Mouse (Mus musculus): Measurements from ENCODE around the gene Ttbk1. TPM values are rescaled to one million over a fixed set of nuclear protein-coding genes. Genes with fewer than 3 reads are reported as not detected.

The Ttbk1 gene
- polyA plus RNA-seq, 1 experiment from 2014 or later: 6.6 TPM

Other genes with a start within 250 kb of the Ttbk1 start
- 76.1 and 91.8 TPM in 2 replicates for gene Polr1c, start 239.6 kb downstream of the Ttbk1 start, polyA plus RNA-seq (2016; fragmentation: Nextera tagmentation; extraction: Ambion mirVana)
- 77.2 and 83.8 TPM in 2 replicates for gene Yipf3, start 239.6 kb downstream of the Ttbk1 start, polyA plus RNA-seq (2016; fragmentation: Nextera tagmentation; extraction: Ambion mirVana)
- gene Lrrc73, start 234.1 kb downstream of the Ttbk1 start, polyA plus RNA-seq (2016; fragmentation: Nextera tagmentation; extraction: Ambion mirVana): 3.9 and 4.1 TPM in 2 replicates
- 50.0 and 54.1 TPM in 2 replicates for gene Tjap1, start 204.6 kb downstream of the Ttbk1 start, polyA plus RNA-seq (2016; fragmentation: Nextera tagmentation; extraction: Ambion mirVana)
- 2.9 and 3.1 TPM in 2 replicates for gene Dlk2, start 190.3 kb downstream of the Ttbk1 start, polyA plus RNA-seq (2016; fragmentation: Nextera tagmentation; extraction: Ambion mirVana)
- gene Abcc10, start 159.3 kb downstream of the Ttbk1 start, polyA plus RNA-seq (2016; fragmentation: Nextera tagmentation; extraction: Ambion mirVana): 9.7 and 10.8 TPM in 2 replicates
- 24.4 and 25.3 TPM in 2 replicates for gene Zfp318, start 103.9 kb downstream of the Ttbk1 start, polyA plus RNA-seq (2016; fragmentation: Nextera tagmentation; extraction: Ambion mirVana)
- 0.57 and 0.95 TPM in 2 replicates for gene Crip3, start 58.7 kb downstream of the Ttbk1 start, polyA plus RNA-seq (2016; fragmentation: Nextera tagmentation; extraction: Ambion mirVana)
- not detected in 2 replicates for gene Slc22a7, start 49.2 kb downstream of the Ttbk1 start, polyA plus RNA-seq (2016; fragmentation: Nextera tagmentation; extraction: Ambion mirVana)
- 35.3 and 35.5 TPM in 2 replicates for gene Dnph1, start 9.0 kb upstream of the Ttbk1 start, polyA plus RNA-seq (2016; fragmentation: Nextera tagmentation; extraction: Ambion mirVana)
- gene Cul9, start 58.7 kb upstream of the Ttbk1 start, polyA plus RNA-seq (2016; fragmentation: Nextera tagmentation; extraction: Ambion mirVana): 14.1 and 14.9 TPM in 2 replicates
- gene Srf, start 68.5 kb upstream of the Ttbk1 start, polyA plus RNA-seq (2016; fragmentation: Nextera tagmentation; extraction: Ambion mirVana): 5.9 and 8.1 TPM in 2 replicates
- gene Ptk7, start 141.8 kb upstream of the Ttbk1 start, polyA plus RNA-seq (2016; fragmentation: Nextera tagmentation; extraction: Ambion mirVana): 80.9 and 81.9 TPM in 2 replicates
- gene Klc4, start 158.3 kb upstream of the Ttbk1 start, polyA plus RNA-seq (2016; fragmentation: Nextera tagmentation; extraction: Ambion mirVana): 37.8 and 40.0 TPM in 2 replicates
- 79.7 and 88.2 TPM in 2 replicates for gene Mrpl2, start 158.6 kb upstream of the Ttbk1 start, polyA plus RNA-seq (2016; fragmentation: Nextera tagmentation; extraction: Ambion mirVana)
- 52.1 and 53.0 TPM in 2 replicates for gene Cul7, start 162.7 kb upstream of the Ttbk1 start, polyA plus RNA-seq (2016; fragmentation: Nextera tagmentation; extraction: Ambion mirVana)
- 54.2 and 61.8 TPM in 2 replicates for gene Rrp36, start 186.7 kb upstream of the Ttbk1 start, polyA plus RNA-seq (2016; fragmentation: Nextera tagmentation; extraction: Ambion mirVana)
- gene Mea1, start 191.1 kb upstream of the Ttbk1 start, polyA plus RNA-seq (2016; fragmentation: Nextera tagmentation; extraction: Ambion mirVana): 178 and 183 TPM in 2 replicates
- 139 and 141 TPM in 2 replicates for gene Klhdc3, start 193.2 kb upstream of the Ttbk1 start, polyA plus RNA-seq (2016; fragmentation: Nextera tagmentation; extraction: Ambion mirVana)
- gene Ppp2r5d, start 217.4 kb upstream of the Ttbk1 start, polyA plus RNA-seq (2016; fragmentation: Nextera tagmentation; extraction: Ambion mirVana): 103 and 106 TPM in 2 replicates
- 33.9 and 38.0 TPM in 2 replicates for gene Pex6, start 223.8 kb upstream of the Ttbk1 start, polyA plus RNA-seq (2016; fragmentation: Nextera tagmentation; extraction: Ambion mirVana)
- 0.33 and 0.49 TPM in 2 replicates for gene Gnmt, start 241.5 kb upstream of the Ttbk1 start, polyA plus RNA-seq (2016; fragmentation: Nextera tagmentation; extraction: Ambion mirVana)